Mouse (Mus musculus): ENCODE data around the gene Vti1a.

The Vti1a gene

DNA sequence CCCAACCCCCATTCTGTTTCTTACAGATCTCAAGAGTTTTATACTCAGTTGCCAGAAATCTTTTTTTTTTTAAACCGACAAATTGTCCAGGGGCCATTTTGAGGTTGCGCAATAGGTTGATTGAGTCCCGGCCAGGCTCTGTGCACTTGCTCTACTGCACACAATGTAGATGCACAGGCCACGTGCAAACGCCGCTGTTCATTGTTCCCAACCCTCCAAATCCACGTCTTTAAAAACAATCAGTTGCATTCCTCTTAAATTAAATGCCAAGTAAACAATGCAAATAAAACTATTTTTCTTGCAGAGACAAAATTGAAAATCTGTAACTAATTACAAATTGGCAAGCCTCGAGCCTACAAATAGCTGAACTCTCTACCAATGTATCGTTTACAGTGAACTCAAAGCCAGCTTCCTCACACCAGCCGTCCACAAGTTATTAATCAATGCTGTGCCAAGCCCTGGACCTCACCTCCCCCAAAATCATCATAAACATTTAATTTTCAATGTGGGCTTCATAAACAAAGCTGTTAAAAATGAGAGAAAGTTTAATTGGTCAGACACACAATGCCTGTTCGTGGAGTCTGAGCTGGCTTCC lies 244.1 kb downstream of the Vti1a start:
- no peak for DNase-seq (ENCODE audit: low read depth, low spot score)

DNA sequence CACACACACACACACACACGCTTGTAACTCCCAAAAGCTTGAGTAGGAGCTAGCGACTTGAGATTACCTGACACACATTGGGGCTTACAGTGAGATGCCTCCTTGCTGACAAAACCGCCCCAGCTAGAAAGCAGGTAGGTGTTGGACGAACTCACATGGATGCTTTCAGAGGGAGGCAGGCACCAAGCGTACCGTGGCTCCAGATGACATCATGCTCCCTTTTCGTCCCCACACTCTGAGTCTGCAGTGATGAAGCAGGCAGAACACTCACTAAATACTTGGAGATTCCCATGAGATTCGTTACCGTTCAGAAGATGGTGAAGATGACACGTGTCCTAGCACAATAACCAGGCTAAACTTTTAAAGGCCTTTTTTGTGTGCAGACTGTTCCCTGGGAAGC lies 245.4 kb downstream of the Vti1a start:
- no peak for DNase-seq (ENCODE audit: low read depth, low spot score)

DNA sequence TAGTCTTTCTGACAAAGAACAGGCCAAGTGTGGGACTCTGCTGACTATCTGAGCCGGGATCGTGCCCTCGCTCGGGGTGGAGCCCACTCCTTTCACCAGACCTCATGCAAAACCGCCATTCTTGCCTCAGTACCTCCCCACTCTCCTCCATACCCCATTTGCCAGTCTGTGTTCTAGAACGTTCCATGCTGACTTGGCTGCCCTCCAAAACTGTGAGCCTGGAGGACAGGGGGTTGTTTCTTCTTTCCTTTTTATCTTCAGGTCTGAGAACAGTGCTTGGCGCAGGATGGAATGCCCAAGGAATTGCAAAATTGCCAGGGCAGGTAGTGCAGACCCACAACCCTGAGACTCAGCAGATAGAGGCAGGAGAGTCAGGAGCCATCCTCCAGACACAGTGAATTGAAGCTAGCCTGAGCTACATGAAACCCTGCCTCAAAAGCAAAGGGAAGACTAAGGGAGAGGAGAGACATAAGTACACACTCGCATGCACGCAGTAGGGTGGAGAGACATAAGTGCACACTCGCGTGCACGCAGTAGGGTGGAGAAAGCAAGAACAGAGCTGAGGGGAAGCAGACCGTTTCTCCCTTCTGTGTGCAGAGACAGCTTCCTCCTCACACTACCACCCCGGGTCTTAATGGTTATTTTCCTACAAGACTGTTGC lies 246.5 kb downstream of the Vti1a start:
- no peak for DNase-seq (ENCODE audit: low read depth, low spot score)

DNA sequence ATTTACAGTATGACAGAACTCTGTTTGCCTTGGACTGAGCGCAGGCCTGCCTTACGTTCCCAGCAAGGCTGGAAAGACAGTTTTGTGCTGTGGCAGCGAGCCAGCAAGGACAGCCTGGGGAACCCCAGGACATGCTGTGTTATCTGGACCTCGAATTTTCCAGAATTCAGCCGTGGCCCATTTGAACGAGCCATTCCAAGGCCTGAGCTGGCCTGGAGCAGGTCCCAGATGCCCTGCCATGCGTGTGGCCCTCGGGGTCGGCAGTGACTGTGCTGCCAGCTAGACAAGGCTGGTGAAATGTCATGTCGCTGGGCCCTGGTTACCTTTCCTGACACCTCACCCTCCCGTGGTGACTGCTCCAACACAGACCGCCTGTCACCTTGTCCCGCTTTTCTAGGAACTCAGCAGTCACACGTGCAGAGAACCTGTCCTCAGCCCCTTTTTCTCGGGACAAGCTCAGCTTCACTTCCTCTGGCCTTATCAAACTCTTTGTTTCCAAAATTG lies 247.1 kb downstream of the Vti1a start:
- DNase-seq (ENCODE audit: low read depth, low spot score) = no peak

DNA sequence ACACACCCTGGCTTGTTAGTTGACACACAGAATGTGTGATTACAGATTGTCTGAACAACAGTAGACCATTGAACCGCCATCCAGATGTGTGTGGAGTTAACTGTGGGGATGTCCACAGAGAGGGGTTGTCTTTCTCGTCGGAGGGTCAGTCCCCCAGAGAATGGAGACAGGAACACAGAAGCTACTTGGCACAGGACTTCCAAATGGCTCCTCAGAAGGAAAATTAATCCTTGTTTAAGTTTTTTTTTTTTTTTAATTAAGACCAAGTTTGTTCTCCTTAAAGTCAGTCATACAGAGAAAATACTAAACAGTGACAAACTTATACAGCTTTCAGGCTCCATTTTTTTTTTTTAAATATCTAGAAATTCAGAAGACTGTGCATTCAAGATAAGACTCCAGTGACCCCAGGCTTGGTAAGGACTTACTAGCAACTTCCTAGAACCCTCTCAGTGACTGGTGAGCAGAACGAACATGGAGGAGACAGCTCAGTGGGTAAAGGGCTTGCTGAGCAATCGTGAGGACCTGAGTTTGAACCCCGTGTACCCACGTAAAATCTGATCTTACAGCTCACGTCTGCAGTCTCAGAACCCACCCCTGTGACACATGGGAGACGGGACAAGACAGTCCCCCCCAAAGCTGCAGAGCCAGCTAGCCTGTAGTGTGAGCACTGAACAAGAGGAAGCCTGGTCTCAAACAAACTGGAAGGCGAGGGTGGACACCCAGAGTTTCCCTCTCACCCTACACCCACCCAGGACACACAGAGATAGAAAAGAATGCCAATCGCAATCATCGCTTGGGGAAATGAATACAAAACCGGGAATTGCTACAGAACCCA lies 248.2 kb downstream of the Vti1a start:
- no peak for DNase-seq (ENCODE audit: low read depth, low spot score)

DNA sequence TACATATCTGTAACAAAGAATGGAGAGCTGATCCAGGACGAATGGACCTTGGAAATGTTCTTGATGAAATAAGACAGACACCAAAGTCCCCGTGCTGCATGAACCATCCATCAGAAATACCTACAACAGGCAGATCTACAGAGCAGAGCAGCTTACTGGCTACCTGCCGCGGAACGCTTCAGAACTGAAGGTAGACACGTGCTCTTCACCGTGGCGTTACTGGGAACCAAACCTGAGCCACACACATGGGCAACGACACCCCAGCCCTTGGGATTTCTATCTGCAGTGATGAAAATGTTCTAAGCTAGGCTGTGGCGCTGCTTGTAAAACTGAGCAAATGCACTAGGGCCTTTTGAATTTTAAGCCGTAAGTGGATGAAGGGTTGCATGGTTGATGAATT lies 249.0 kb downstream of the Vti1a start:
- DNase-seq (ENCODE audit: low read depth, low spot score) = no peak

DNA sequence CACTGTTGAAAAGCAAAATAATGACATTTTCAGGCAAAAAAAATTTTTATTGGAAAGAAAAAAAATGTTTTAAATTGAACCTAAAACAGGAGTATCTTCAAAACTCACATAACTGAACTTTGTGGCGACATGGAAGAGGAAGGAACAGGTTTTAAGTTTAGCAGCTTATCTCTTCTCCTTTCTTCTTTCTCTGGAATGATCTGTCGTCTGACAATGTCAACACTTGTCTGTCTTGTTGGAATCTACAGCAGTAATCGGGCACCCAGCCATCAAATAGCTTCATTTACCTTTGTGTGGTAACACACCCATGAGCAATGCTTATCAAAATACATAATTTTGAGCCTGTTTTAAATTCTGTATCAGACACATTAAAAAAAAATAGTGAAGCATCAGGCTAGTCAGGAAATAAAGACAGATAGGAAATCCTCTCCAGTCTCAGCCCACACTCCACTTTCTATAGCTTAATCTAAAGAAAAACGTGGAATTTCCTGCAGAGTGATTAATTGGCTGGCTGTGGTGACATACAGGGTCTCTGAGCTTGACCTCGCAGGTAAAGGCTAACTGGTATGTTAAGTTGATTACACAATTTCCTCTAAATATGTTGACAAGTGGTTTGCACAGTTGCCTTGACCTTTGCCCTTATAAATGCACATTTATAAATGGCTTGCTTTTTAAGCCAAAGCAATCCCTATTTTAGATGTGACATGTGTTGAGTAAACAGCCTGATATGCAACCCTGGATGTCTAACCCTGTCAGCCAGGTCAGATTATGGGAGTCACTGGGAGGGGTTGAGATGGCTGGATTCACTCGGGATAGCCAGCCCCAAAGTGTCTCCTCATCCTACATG lies 249.7 kb downstream of the Vti1a start:
- DNase-seq (ENCODE audit: low read depth, low spot score) = no peak

DNA sequence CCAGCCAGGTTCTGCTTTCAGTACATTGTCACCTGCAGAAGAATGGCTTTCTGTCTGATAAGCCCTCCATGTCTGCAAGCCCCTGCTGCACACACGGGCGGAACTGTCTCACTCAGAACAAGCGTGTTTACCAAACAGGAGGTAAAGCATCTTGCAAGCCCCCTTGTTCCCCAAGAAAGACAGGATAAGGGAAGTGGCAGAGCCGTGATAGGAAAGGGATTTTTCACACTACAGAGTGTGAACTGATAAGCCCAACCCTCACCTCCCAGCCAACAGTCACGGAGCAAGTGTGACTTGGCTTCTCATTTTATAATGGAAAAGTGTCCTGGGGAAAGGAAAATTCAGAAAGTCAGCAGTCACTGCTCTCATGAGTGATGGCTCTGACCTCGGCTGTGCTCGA lies 253.0 kb downstream of the Vti1a start:
- DNase-seq (ENCODE audit: low read depth, low spot score) = no peak

DNA sequence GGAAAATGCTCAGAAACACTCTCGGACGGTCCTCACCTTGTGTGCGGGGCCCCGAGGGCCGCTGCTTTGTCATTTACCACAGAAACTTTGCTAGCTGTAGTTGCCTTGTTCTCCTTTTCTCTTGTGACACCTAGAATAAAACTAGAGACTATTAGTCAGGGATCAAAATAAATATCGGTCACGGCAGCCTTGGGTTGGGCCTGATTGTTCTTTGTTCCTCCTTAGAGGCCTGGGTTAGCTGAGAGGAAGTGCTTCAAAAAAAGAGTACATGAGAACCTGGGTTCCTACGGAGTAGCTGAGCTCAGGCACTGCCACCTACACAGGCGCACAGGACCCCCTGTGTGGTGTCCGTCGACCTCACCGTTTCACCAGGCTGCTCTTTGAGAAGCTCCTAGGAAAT lies 253.8 kb downstream of the Vti1a start:
- DNase-seq (ENCODE audit: low read depth, low spot score) = no peak

DNA sequence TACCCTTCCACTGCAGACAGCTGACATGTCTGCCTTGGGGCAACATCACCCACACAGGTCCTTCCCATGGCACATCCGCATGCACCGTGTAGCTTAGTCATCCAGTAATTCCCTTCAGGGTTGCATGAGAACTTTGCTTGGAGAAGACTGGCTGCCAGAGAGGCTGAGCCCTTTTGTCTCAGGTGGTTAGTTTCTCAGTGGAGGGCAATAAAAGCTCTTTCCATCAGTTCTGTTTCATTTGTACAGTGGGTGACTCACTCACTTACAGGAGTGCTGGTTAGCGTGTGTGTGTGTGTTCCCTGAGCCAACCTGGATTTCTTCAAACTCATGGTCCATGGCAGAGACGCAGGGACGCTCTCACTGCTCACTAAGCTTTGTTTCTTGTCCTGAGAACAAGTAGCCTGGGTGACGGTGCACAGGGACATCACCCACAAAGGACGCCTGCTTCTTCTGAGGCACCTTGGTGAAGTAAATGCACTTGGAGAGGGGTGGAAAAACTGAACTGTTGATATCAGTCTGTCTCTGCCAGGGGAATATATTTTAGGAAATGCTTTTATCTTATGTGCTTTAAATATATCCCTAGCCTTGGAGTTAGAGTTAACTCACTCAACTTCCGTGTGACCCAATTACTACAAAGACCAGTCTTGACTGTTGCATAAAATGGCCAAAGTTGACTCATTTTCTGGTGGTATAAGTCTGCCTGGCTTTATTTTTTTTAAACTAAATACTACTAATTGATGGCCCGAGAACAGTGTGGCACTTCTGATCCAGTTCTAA lies 254.6 kb downstream of the Vti1a start:
- no peak for DNase-seq (ENCODE audit: low read depth, low spot score)

DNA sequence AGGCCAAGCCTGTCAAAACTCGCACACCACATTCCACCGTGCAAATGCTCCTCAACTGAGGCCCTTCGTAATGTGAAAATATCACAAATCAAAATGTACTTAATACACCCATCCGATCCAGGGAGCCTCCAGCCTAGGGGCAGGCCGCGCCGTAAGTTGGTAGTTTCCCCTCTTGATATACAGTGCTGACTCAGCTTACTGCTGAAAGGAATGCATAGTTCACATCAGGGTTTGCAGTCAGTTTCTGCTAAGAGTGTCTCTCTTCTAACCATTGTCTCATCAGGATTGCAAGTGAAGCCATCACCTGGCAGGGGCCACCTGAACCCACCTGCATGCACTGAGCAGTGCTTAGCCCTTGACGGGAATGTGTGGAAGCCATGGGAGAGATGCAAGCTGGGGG lies 255.4 kb downstream of the Vti1a start:
- no peak for DNase-seq (ENCODE audit: low read depth, low spot score)

DNA sequence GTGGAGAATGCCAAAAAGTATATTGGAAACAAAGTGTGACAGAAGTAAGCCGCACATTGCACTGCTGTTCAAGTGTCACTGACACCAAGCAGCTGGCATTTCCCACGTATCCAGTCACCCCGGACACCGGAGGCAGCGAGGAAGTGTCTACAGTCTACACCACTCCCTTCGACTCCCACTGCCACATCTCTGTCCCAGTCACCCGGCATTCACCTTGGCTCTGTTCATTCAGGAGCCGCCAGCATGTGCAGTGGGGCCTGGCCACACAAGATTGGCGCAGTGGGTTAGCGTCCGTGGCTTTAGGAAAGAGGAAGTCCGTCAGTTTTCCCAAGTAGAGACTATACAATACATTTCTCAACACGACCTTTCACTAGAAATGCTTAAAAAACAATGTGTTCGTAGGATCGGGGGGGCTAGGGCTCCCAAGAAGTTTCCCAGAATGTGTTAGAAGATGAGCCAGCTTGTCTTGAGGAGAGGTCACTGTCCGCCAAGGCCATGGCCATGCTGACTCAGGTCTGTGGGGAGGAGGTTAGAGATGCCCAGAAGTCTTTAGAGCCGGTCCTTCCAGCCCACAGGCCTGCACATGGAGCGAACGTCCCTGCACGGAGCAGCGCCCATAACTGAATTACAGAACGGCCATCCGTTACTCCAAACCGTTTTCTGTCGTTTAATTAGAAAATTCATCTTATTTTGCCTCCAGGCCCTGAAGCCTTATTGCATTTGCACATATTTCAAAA lies 261.4 kb downstream of the Vti1a start:
- no peak for DNase-seq (ENCODE audit: low read depth, low spot score)

DNA sequence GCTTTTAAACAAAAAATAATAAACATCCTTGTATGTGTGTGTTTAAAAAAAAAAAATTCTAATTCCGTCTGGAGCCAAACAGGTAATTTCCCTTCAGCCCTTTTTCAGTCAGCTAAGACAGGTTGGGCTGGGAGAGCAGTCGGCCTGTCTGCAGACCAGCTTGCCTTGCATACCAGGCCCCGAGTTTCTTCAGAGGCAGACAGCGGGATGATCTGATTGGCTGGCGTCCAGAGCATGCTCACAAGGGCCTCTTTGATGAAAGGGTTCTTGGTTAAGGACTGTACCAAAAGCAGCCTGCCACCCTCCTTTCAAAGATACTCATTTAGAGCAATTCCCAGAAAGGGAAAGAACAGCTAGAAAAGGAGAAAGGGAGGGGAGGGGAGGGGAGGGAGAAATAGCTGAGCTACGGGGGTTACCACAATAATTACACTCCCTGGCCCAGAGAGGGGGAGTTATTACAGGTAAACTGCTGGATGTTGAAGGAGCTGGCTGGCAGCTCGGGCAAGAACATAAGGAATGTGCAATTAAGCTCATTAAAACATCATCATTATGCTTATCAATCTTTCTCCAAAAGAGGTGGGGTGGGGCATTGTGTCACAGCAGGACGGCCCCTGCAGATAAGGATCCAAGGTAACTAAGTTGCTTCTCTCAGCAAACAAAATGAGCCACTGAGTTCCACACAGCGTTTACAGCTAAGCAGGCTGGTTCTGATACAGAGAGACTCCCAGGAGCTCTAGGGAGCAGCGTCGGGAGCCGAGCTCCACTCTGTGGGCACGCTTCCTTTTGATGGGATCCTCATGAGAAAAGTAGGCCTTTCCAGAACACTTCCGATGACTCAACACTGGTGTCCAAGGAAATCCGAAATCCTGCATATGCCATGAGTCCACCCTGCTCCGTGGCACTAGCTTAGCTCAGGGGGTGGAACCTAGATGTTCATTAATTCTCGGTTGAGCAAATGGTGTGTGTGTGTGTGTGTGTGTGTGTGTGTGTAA lies 262.3 kb downstream of the Vti1a start:
- DNase-seq (ENCODE audit: low read depth, low spot score) = no peak

DNA sequence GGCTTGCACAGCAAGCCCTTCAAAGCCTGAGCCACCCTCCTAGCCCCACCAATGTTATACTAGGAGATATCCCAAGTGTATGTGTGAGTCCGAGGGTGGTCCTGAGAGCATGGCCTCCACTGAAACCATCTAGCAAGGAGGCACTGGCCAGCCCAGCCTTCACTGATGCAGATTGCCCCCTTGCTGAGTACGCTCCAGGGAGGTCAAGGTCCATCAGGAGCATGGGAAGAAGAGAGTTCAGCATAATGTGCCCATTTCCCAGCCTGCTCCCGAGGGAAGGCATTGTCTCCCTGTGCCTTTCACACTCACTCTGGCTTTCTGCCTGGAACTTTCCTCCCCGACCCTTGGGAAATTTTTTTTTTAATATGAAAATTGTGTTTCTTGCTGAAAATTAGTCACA lies 263.2 kb downstream of the Vti1a start:
- no peak for DNase-seq (ENCODE audit: low read depth, low spot score)

DNA sequence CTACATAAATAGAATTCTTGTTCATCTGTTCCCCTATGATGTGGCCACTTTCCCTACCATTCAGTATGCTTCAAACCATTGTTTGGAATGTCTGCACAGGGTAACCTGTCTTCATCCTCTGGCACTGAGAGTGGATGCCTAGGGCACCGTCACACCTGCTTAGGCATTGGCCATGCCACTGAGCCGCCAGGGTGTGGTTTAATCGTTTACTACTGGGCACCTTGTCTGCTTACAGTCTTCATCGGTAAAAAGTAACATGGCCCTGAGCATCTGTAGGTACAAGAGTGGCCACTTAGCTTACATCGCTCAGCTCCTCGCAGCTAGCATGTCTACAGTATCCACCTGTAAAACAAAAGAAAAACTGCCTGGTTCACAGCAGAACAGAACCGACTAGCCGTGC lies 264.1 kb downstream of the Vti1a start:
- no peak for DNase-seq (ENCODE audit: low read depth, low spot score)

DNA sequence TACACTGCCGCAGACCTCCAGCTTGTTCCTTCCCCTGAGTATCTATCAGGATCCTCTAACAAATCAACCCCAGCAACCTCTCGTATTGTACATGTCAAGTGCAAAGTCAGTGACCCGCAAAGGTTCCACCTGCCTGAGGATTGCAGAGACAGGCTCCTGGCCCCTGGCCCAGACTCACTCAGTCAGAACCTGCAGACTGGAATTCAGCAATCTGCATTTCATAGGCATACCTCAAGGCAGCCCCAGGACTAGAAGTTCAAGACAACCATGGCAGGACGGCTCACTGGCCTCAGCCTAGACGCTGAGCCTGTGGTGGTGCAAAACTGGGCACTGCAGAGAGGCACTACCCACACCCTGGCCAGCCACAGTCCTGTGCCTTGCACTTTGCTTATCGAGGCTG lies 264.6 kb downstream of the Vti1a start:
- DNase-seq (ENCODE audit: low read depth, low spot score) = no peak

DNA sequence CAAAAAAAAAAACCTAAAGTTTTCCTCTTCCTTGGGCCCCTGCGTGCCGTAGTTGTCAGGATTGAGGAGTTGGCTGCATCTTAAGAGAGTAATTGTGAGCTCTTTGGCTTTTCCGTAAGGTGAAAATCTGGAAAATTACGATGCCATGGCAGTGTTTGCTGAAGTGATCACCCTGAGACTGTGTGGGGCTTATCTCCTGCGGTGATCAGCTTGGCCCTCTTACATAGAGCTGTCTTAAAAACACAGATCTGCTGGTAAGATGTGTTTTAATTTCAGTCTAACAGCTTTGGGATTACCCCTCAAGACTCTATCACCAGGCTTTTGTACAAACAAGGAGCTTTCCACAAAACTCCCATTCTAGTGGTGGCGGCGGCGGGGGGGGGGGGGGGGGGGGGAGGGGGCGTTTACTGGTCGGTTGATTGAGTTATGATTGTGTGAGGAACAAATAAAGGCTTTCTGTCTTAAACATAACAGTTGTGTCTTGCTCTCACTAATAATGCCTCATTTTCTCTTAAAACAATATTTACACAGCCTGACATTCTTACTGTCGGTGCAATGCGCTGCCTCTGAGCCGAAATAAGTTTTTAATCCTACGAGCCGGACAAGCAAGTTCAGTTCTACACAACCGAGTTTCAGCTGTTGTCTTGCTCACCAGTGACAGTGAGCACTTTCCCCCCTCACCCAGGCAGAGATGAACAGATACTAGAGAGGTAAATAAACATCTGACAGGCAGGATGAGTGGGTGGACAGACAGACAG lies 267.0 kb downstream of the Vti1a start:
- DNase-seq (ENCODE audit: low read depth, low spot score) = no peak
